Mouse (Mus musculus): ENCODE data around the gene H2-M1.

Gene H2-M1

GRCm38 (mm10) chr17:36672119-36672518 lies at the start of gene H2-M1:
H2-M1 (minus strand) TSS chr17:36672219.
- DNase-seq (ENCODE audit: low spot score), result no peak

GRCm38 (mm10) chr17:36697693-36698092 lies 25.7 kb upstream of the H2-M1 start:
- no peak for DNase-seq (ENCODE audit: low spot score)

- DNase-seq (ENCODE audit: low spot score), result no peak
Measured at GRCm38 (mm10) chr17:36642566-36642965, 29.5 kb downstream of the H2-M1 start, which contains the start of gene H2-M9. H2-M9 (minus strand) TSS chr17:36642666.
